Mouse (Mus musculus) neural tube, postnatal 0 days (tissue): ENCODE measurements around the gene Srms. TPM values are rescaled to one million over a fixed set of nuclear protein-coding genes. Genes with fewer than 3 reads are reported as not detected.

Experiments
- polyA plus RNA-seq: library from polyadenylated mRNA; unstranded; fragments of >200 nt; fragmentation: Nextera tagmentation; extraction: Ambion mirVana; gene quantifications from 2 replicates; pipeline ENCODE4 v1.2.1, GENCODE M21; 2015

Srms gene
- polyA plus RNA-seq, result 0.11 and 0.19 TPM in 2 replicates

GRCm38 (mm10) chr2:181213021-181213445 lies at the start of gene Srms:
Gene Srms (minus strand): TSS chr2:181213185.

GRCm38 (mm10) chr2:181241602-181242313 lies 28.8 kb upstream of the Srms start, which contains the start of gene Helz2:
Gene Helz2 (minus strand): TSS chr2:181242027.

GRCm38 (mm10) chr2:181219538-181220216 lies 6.7 kb upstream of the Srms start, which contains the start of gene Fndc11:
Gene Fndc11 (plus strand): TSS chr2:181220013.

GRCm38 (mm10) chr2:181202422-181202821 lies 10.6 kb downstream of the Srms start, which contains the start of gene Ptk6:
Gene Ptk6 (minus strand): TSS chr2:181202789.

GRCm38 (mm10) chr2:181187121-181188000 lies 25.6 kb downstream of the Srms start, which contains the start of gene Ppdpf:
Gene Ppdpf (plus strand): TSS chr2:181187247.

GRCm38 (mm10) chr2:181156248-181157121 lies 56.5 kb downstream of the Srms start, which contains the start of gene Eef1a2:
Gene Eef1a2 (minus strand): TSS chr2:181157014.

Other genes with a start within 250 kb of the Srms start
- gene Arfgap1, start 246.0 kb downstream of the Srms start, polyA plus RNA-seq, result 99.8 and 111 TPM in 2 replicates
- gene Col20a1, start 226.7 kb downstream of the Srms start, polyA plus RNA-seq, result 0.12 and 0.42 TPM in 2 replicates
- gene Chrna4, start 169.6 kb downstream of the Srms start, polyA plus RNA-seq, result 51.0 and 55.6 TPM in 2 replicates
- gene Kcnq2, start 77.9 kb downstream of the Srms start, polyA plus RNA-seq, result 33.0 and 38.9 TPM in 2 replicates
- 36.2 and 38.2 TPM in 2 replicates for gene Eef1a2, start 56.2 kb downstream of the Srms start, polyA plus RNA-seq
- gene Ppdpf, start 25.9 kb downstream of the Srms start, polyA plus RNA-seq, result 349 and 370 TPM in 2 replicates
- gene Ptk6, start 10.4 kb downstream of the Srms start, polyA plus RNA-seq, result not detected in 2 replicates
- gene Fndc11, start 6.8 kb upstream of the Srms start, polyA plus RNA-seq, result 0.22 TPM in 1 of 2 replicates, not detected in the other
- 0.19 and 0.21 TPM in 2 replicates for gene Helz2, start 28.8 kb upstream of the Srms start, polyA plus RNA-seq
- gene Gmeb2, start 74.8 kb upstream of the Srms start, polyA plus RNA-seq, result 7.7 and 9.2 TPM in 2 replicates
- 1,810 and 1,899 TPM in 2 replicates for gene Stmn3, start 101.3 kb upstream of the Srms start, polyA plus RNA-seq
- gene Rtel1, start 106.6 kb upstream of the Srms start, polyA plus RNA-seq, result 18.6 and 30.0 TPM in 2 replicates
- gene Zgpat, start 151.7 kb upstream of the Srms start, polyA plus RNA-seq, result 42.7 and 53.2 TPM in 2 replicates
- 66.6 and 66.8 TPM in 2 replicates for gene Arfrp1, start 152.2 kb upstream of the Srms start, polyA plus RNA-seq
- 27.5 and 35.9 TPM in 2 replicates for gene Lime1, start 166.9 kb upstream of the Srms start, polyA plus RNA-seq
- 11.9 and 14.3 TPM in 2 replicates for gene Zbtb46, start 246.2 kb upstream of the Srms start, polyA plus RNA-seq